Mouse (Mus musculus): ENCODE data around the gene Fes.
"Not testable (repeated sequence)": the region's sequence is repeated elsewhere in the genome, so short reads cannot be mapped to it uniquely, and the experiment has no call there.

Fes gene

GRCm38 (mm10) chr7:80404101-80404894, 16.6 kb upstream of the Fes start:
- DNase-seq (ENCODE audit: low spot score in 2 of 2): no peak

GRCm38 (mm10) chr7:80403551-80403950, 15.8 kb upstream of the Fes start:
- DNase-seq (ENCODE audit: low spot score in 2 of 2): peak; percentile 84 to 88

- peak; percentile 58 to 73 for DNase-seq (ENCODE audit: low spot score in 2 of 2)
Observed at GRCm38 (mm10) chr7:80402651-80403321, 15.0 kb upstream of the Fes start.

GRCm38 (mm10) chr7:80401860-80402641, 14.3 kb upstream of the Fes start:
- DNase-seq (ENCODE audit: low spot score in 2 of 2): peak in 1 of 2 experiments; percentile 43

- DNase-seq (ENCODE audit: low spot score in 2 of 2): peak in 1 of 2 experiments; percentile 24
Observed at GRCm38 (mm10) chr7:80401041-80401859, 13.5 kb upstream of the Fes start.

- DNase-seq (ENCODE audit: low spot score in 2 of 2): no peak
Observed at GRCm38 (mm10) chr7:80400571-80400970, 12.8 kb upstream of the Fes start.

GRCm38 (mm10) chr7:80400099-80400498, 12.4 kb upstream of the Fes start:
- no peak for DNase-seq (ENCODE audit: low spot score in 2 of 2)

GRCm38 (mm10) chr7:80398654-80399444, 11.1 kb upstream of the Fes start:
- DNase-seq (ENCODE audit: low spot score in 2 of 2): no peak

GRCm38 (mm10) chr7:80397986-80398385, 10.2 kb upstream of the Fes start:
- no peak for DNase-seq (ENCODE audit: low spot score in 2 of 2)

- not testable (repeated sequence) for DNase-seq (ENCODE audit: low spot score in 2 of 2)
Observed at GRCm38 (mm10) chr7:80396427-80396826, 8.7 kb upstream of the Fes start.

- DNase-seq (ENCODE audit: low spot score in 2 of 2): no peak
Observed at GRCm38 (mm10) chr7:80394600-80394999, 6.9 kb upstream of the Fes start.

GRCm38 (mm10) chr7:80392119-80392518, 4.4 kb upstream of the Fes start:
- no peak for DNase-seq (ENCODE audit: low spot score in 2 of 2)

GRCm38 (mm10) chr7:80387033-80387632, 613 bp downstream of the Fes start:
- DNase-seq (ENCODE audit: low spot score in 2 of 2): no peak

- DNase-seq (ENCODE audit: low spot score in 2 of 2): peak; percentile 90 to 93
Observed at GRCm38 (mm10) chr7:80386235-80386930, 1.4 kb downstream of the Fes start.

- no peak for DNase-seq (ENCODE audit: low spot score in 2 of 2)
Observed at GRCm38 (mm10) chr7:80382919-80383318, 4.8 kb downstream of the Fes start.

- DNase-seq (ENCODE audit: low spot score in 2 of 2): no peak
Observed at GRCm38 (mm10) chr7:80379531-80379930, 8.2 kb downstream of the Fes start.

GRCm38 (mm10) chr7:80377471-80377870, 10.3 kb downstream of the Fes start:
- DNase-seq (ENCODE audit: low spot score in 2 of 2): no peak

GRCm38 (mm10) chr7:80376192-80376591, 11.6 kb downstream of the Fes start:
- no peak for DNase-seq (ENCODE audit: low spot score in 2 of 2)

- DNase-seq (ENCODE audit: low spot score in 2 of 2): no peak
Observed at GRCm38 (mm10) chr7:80375376-80376039, 12.2 kb downstream of the Fes start.

Data from right cerebral cortex, postnatal 10 days (tissue).